Comparison of ENCODE assay signal across 1 mouse cellular context in genomic region chr6:85966686-85967085, GRCm38 (mm10).
TF ChIP-seq lines count a peak whose summit lies in the region.

No protein-coding gene starts in this region.

TF ChIP-seq in MEL, 35 proteins besides CTCF, POLR2A, EP300 and RAD21 (continued from another document):
- TF ChIP-seq GABPA (IDR thresholded peaks at IDR 0.05; ENCODE audit: low read depth, low read length) (no peak), MXI1 (IDR thresholded peaks at IDR 0.05; ENCODE audit: low read depth, low read length) (no peak), UBTF (IDR thresholded peaks at IDR 0.05; ENCODE audit: borderline replicate concordance, insufficient read depth, low read depth, low read length) (no peak), TAL1 (IDR thresholded peaks at IDR 0.05; ENCODE audit: low read length) (no peak), CHD1 (IDR thresholded peaks at IDR 0.05; ENCODE audit: low read depth, low read length) (no peak), SIN3A (IDR thresholded peaks at IDR 0.05; ENCODE audit: low read length) (no peak)
